Mouse (Mus musculus): ENCODE measurements around the gene Gm3727.
"Not testable (repeated sequence)": the region's sequence is repeated elsewhere in the genome, so short reads cannot be mapped to it uniquely, and the experiment has no call there.

- TF ChIP-seq POLR2AphosphoS2 (IDR thresholded peaks at IDR 0.05; ENCODE audit: low read depth, low read length); EP300 (IDR thresholded peaks at IDR 0.05; ENCODE audit: low read length); CTCF (conservative IDR thresholded peaks at IDR 0.05 in 1 of 2, IDR thresholded peaks at IDR 0.05 in 1 of 2; ENCODE audit: low read depth in 2 of 2, low read length in 2 of 2); ZNF384 (IDR thresholded peaks at IDR 0.05; ENCODE audit: low read depth, low read length); POLR2A (IDR thresholded peaks at IDR 0.05; ENCODE audit: low read depth, low read length); MAX (IDR thresholded peaks at IDR 0.05; ENCODE audit: low read length); IRF4 (IDR thresholded peaks at IDR 0.05; ENCODE audit: low read depth, low read length); NRF1 (IDR thresholded peaks at IDR 0.05; ENCODE audit: low read depth, low read length): not testable (repeated sequence)
These were observed at the start of gene Gm3727 for GRCm38 (mm10) chr14:7264614-7265013.
